Mouse (Mus musculus): ENCODE measurements at regions not wholly inside any gene's neighbourhood (a gene's known extent, or its start where the extent isn't known, plus 50 kb on each side); places are given as distances from the start of the nearest gene placed in this dataset.

- TF ChIP-seq EP300 (IDR thresholded peaks at IDR 0.05; ENCODE audit: low read depth) (no peak), CTCF (IDR thresholded peaks at IDR 0.05; ENCODE audit: low read depth) (no peak)
These were observed 56.9 kb downstream of the Hoxa1 start for GRCm38 (mm10) chr6:52101209-52101608.

Measured in heart, postnatal 0 days (tissue).